Mouse (Mus musculus) liver, adult 2 months (tissue): ENCODE measurements around the gene Kcng3. TPM values are rescaled to one million over a fixed set of nuclear protein-coding genes. Genes with fewer than 3 reads are reported as not detected.

Source experiments
- DNase-seq: peaks from one replicate; pipeline ENCODE4 v3.0.0-alpha.2; 2011; ENCODE audit warnings: low read depth, low spot score; ENCODE audit errors: extremely low read depth
- H3K27ac ChIP-seq: fragments of 200-500 bp; replicated peaks from 2 replicates; pipeline ENCODE4 v1.5.1; 2012; ENCODE audit warnings: low read depth, mild to moderate bottlenecking, control low read depth, inconsistent platforms, low read length; ENCODE audit not compliant: insufficient read depth
- H3K27me3 ChIP-seq: fragments of 200-500 bp; 2 replicates; pipeline ENCODE4 v1.6.1; 2012; ENCODE audit warnings: mild to moderate bottlenecking, moderate library complexity, low read length, inconsistent platforms; ENCODE audit not compliant: control insufficient read depth, insufficient read depth
- H3K36me3 ChIP-seq: fragments of 200-500 bp; 2 replicates; pipeline ENCODE4 v1.6.1; 2012; ENCODE audit warnings: low read length, inconsistent platforms; ENCODE audit not compliant: control insufficient read depth, insufficient read depth
- H3K4me1 ChIP-seq: fragments of 200-500 bp; 2 replicates; pipeline ENCODE4 v1.6.1; 2011; ENCODE audit warnings: low read length; ENCODE audit not compliant: control insufficient read depth, insufficient read depth
- H3K4me3 ChIP-seq: fragments of 200-500 bp; 2 replicates; pipeline ENCODE4 v1.5.1; 2011; ENCODE audit warnings: low read depth, mild to moderate bottlenecking, control low read depth, low read length, moderate library complexity; ENCODE audit not compliant: insufficient read depth
- H3K79me2 ChIP-seq: fragments of 200-500 bp; 2 replicates; pipeline ENCODE4 v1.6.1; 2012; ENCODE audit warnings: inconsistent platforms, mild to moderate bottlenecking, low read length, moderate library complexity; ENCODE audit not compliant: control insufficient read depth, insufficient read depth
- H3K9ac ChIP-seq: fragments of 200-500 bp; 2 replicates; pipeline ENCODE4 v1.6.1; 2012; ENCODE audit warnings: low read depth, mild to moderate bottlenecking, control low read depth, inconsistent platforms, low read length
- CTCF ChIP-seq: fragments of 200-500 bp; IDR thresholded peaks from 2 replicates; pipeline ENCODE4 v1.5.1; 2011; ENCODE audit warnings: low read depth, low read length, control low read depth
- POLR2A ChIP-seq: fragments of 200-500 bp; IDR thresholded peaks from 2 replicates; pipeline ENCODE4 v1.6.1; 2011; ENCODE audit warnings: low read length, control low read depth; ENCODE audit not compliant: insufficient read depth; ENCODE audit errors: extremely low read depth
- WGBS: fragments of 180-500 bp; shearing (Covaris S2); methylation state at CpG from one replicate; pipeline ENCODE4 v1.1.7; 2018; 5-methylcytosine and 5-hydroxymethylcytosine counted together
- polyA plus RNA-seq: library from polyadenylated mRNA; depleted of rRNA; stranded (reverse); fragments of >200 nt; gene quantifications from 2 replicates; pipeline ENCODE4 v1.2.3, GENCODE M21; 2012
- total RNA-seq: library from RNA; depleted of rRNA; stranded (reverse); fragments of >200 nt; gene quantifications from 2 replicates; pipeline ENCODE4 v1.2.3, GENCODE M21; 2014

The Kcng3 gene
- total and polyA plus RNA-seq, 2 experiments, result not detected

DNA sequence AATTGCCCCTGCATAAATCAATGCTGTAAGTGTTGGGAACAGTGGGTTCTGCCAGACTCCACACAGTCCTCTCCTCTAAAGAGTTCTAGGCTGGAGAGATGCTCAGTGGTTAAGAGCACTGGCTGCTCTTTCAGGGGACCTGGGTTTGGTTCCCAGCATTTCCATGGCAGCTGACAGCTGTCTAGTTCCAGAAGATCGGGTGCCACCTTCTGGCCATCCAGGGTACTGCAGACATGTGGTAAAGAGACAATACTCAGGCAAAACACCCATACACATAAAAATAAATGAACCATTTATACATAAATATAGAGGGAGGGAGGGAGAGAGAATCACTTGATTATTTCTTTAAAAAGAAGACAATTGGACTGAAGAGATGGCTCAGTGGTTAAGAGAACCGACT is 5.7 kb upstream of the Kcng3 start:
- H3K79me2 ChIP-seq, result no peaks in the 10 kb centered on the region
- H3K27me3 ChIP-seq, result peaks cover 3% of the 10 kb centered on the region; the same call in 1 of the 2 replicates
- H3K27ac ChIP-seq, result no peak overlapping the region
- DNase-seq, result no peak
- H3K4me3 ChIP-seq, result no peak overlapping the region
- no peak overlapping the region for H3K9ac ChIP-seq
- peak; percentile 62 for TF ChIP-seq CTCF
- TF ChIP-seq POLR2A, result no peak
- peaks cover 3% of the 10 kb centered on the region; the same call in 1 of the 2 replicates for H3K4me1 ChIP-seq
- 86% methylated on average over 2 of the region's 2 CpGs for WGBS
- no peaks in the 10 kb centered on the region for H3K36me3 ChIP-seq

DNA sequence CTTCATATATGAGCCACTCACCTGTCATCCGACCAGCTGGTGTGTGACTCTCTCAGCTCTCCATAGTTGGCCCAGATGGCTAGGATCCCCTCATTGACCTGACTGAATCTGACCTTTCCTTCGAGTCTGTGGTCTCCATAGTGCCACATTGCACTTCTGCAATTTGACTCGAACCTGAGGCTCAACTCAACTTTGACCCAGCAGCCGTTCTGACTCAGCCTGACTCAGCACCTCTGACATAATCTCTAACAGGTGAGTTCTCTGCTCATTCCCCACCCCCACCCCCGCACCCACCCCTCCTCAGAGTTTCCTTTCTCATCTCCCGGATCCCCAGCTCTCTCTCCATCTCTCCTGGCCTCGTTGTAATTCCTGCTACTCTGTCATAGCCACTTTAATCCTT is 4.7 kb upstream of the Kcng3 start:
- peaks cover 12% of the 10 kb centered on the region for H3K27me3 ChIP-seq
- TF ChIP-seq POLR2A (no peak), CTCF (no peak)
- WGBS, result 84% methylated on average over 7 of the region's 7 CpGs
- H3K4me1 ChIP-seq, result peaks cover 7% of the 10 kb centered on the region
- no peak overlapping the region for H3K9ac ChIP-seq
- DNase-seq, result no peak
- no peak overlapping the region for H3K27ac ChIP-seq
- H3K79me2 ChIP-seq, result no peaks in the 10 kb centered on the region
- H3K36me3 ChIP-seq, result no peaks in the 10 kb centered on the region
- no peak overlapping the region for H3K4me3 ChIP-seq

DNA sequence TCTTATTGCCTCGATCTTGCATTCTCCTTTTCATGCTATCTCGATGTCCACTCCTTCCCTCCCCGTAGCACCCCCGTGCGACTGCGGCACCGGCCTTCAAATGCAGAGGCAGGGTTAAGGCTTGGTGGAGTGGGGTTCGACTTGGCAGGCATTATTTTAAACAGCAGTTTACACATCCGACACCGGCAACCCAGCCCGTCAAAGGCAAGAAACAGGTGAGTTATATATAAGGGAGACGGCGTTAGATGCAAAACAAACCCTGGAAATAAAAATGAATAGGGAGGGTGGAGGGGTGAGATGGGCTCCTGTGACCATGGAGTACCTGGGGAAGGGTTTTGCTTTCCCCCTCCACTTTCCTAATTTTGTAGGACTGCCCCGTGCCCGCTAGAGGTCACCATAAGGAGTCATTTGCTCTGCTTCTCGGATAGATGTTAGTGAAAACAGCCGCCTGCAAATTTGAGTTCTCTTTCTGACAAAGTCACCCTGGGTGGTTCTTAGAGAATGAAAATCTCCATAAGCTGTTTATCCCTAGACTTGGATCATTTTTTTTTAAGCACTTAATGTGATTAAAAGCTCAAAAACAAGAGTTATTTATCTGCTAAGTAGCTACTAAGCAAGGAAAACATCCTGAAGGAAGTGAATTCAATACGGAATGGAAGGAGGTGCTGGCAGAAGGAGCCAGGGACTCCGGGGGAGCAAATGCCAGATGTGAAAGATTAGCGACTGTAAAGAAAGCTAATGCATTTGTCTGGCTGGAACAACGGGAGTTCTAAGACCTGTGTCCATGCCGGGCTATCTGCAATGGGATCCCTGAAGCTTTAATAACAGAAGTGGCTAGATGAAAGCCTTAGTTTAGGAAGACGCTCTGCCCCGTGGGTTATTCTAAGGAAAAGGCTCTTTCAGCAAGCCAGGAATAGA is 1.2 kb upstream of the Kcng3 start:
- TF ChIP-seq POLR2A (no peak), CTCF (peak; percentile 70)
- Histone ChIP-seq H3K36me3 (no peaks in the 10 kb centered on the region), H3K27ac (no peak overlapping the region), H3K27me3 (peaks cover 21% of the 10 kb centered on the region), H3K4me1 (peaks cover 7% of the 10 kb centered on the region), H3K9ac (no peak overlapping the region), H3K79me2 (no peaks in the 10 kb centered on the region), H3K4me3 (peak overlapping the region; percentile 34; the same call in 1 of the 2 replicates)
- 5% methylated on average over 24 of the region's 24 CpGs for WGBS
- peak; percentile 29 for DNase-seq

- no peak overlapping the region; the same call in 1 of the 2 replicates for H3K9ac ChIP-seq
Observed at GRCm38 (mm10) chr17:83630787-83631678, 662 bp downstream of the Kcng3 start.

DNA sequence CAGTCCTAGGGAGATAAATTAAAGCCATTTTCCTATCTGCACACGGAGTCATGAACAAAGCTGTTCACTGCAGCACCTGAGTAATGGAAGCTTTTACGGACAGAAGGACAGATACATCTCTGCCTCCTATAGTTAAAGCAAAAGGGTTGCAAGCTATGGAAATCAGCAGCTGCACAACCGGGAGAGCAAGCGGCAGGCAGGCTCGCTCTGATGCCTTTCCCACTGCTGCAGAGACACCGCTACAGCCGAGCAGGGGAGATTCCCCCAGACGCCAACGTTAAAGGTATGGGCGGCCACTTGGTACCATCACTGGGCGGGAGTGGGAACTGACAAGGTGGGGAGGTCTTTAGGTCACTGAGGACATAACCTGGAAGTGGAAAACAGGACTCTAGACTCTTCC is 17.8 kb downstream of the Kcng3 start:
- Histone ChIP-seq H3K4me3 (no peak overlapping the region), H3K36me3 (no peaks in the 10 kb centered on the region), H3K27me3 (no peaks in the 10 kb centered on the region), H3K9ac (no peak overlapping the region), H3K4me1 (no peaks in the 10 kb centered on the region), H3K27ac (no peak overlapping the region), H3K79me2 (no peaks in the 10 kb centered on the region)
- no peak for TF ChIP-seq POLR2A
- TF ChIP-seq CTCF, result no peak
- DNase-seq, result no peak
- 66% methylated on average over 11 of the region's 11 CpGs for WGBS

More at GRCm38 (mm10) chr17:83630787-83631678, 662 bp downstream of the Kcng3 start:
- Histone ChIP-seq H3K36me3 (no peaks in the 10 kb centered on the region), H3K4me1 (peaks cover 7% of the 10 kb centered on the region), H3K27ac (no peak overlapping the region), H3K27me3 (peaks cover 23% of the 10 kb centered on the region), H3K79me2 (no peaks in the 10 kb centered on the region), H3K4me3 (peak overlapping the region; percentile 63; the same call in 1 of the 2 replicates)
- 3% methylated on average over 93 of the region's 109 CpGs for WGBS
- no peak for DNase-seq
- TF ChIP-seq POLR2A, result no peak
- no peak for TF ChIP-seq CTCF
